Mouse (Mus musculus) liver, postnatal 0 days (tissue): ENCODE measurements around the gene Nsg1. TPM values are rescaled to one million over a fixed set of nuclear protein-coding genes. Genes with fewer than 3 reads are reported as not detected.

ENCODE experiments used
- ATAC-seq: fragments of 200-750 bp; cut with Nextera tagmentation; 2 replicates; pipeline ENCODE4 v1.8.0; 2017; ENCODE audit warnings: mild to moderate bottlenecking, moderate library complexity
- DNase-seq: peaks from one replicate; pipeline ENCODE4 v3.0.0-alpha.2; 2016
- H3K27ac ChIP-seq: fragments of 300-500 bp; sonication (generic); 2 replicates; pipeline ENCODE4 v1.5.1; 2014; ENCODE audit warnings: antibody characterized with exemption, moderate library complexity, mild to moderate bottlenecking, low read depth
- H3K27me3 ChIP-seq: fragments of 300-500 bp; sonication (generic); 2 replicates; pipeline ENCODE4 v1.6.1; 2014; ENCODE audit warnings: low read length, control low read depth, mixed read lengths; ENCODE audit not compliant: insufficient read depth
- H3K36me3 ChIP-seq: fragments of 300-500 bp; sonication (generic); replicated peaks from 2 replicates; pipeline ENCODE4 v1.6.1; 2014; ENCODE audit warnings: mild to moderate bottlenecking, control low read depth, low read length, moderate library complexity, mixed read lengths; ENCODE audit not compliant: insufficient read depth
- H3K4me1 ChIP-seq: fragments of 300-500 bp; sonication (generic); 2 replicates; pipeline ENCODE4 v1.6.1; 2014; ENCODE audit warnings: antibody characterized with exemption, mild to moderate bottlenecking, control low read depth; ENCODE audit not compliant: insufficient read depth
- H3K4me2 ChIP-seq: fragments of 300-500 bp; sonication (generic); 2 replicates; pipeline ENCODE4 v1.6.1; 2014; ENCODE audit warnings: low read depth, mild to moderate bottlenecking, low read length, moderate library complexity, mixed read lengths
- H3K4me3 ChIP-seq: fragments of 300-500 bp; sonication (generic); 2 replicates; pipeline ENCODE4 v1.5.1; 2014; ENCODE audit warnings: low read depth, low read length
- H3K9ac ChIP-seq: fragments of 300-500 bp; sonication (generic); replicated peaks from 2 replicates; pipeline ENCODE4 v1.6.1; 2014; ENCODE audit warnings: mild to moderate bottlenecking, moderate library complexity
- H3K9me3 ChIP-seq: fragments of 300-500 bp; sonication (generic); 2 replicates; pipeline ENCODE4 v1.6.1; 2016; ENCODE audit warnings: mild to moderate bottlenecking, control low read depth, low read length, mixed read lengths
- CTCF ChIP-seq: sonication (generic); IDR thresholded peaks from 2 replicates; pipeline ENCODE4 v1.5.1; 2016; ENCODE audit warnings: antibody characterized with exemption, low read depth
- EP300 ChIP-seq: IDR thresholded peaks from 2 replicates; pipeline ENCODE4 v1.6.1; 2016; ENCODE audit warnings: antibody characterized with exemption, low read depth, mild to moderate bottlenecking
- WGBS: fragments of 180-500 bp; shearing (Covaris S2); extraction: QIAGEN DNeasy Blood & Tissue Kit; methylation state at CpG from one replicate; pipeline ENCODE4 v1.1.7; 2014; ENCODE audit not compliant: insufficient replicate concordance; 5-methylcytosine and 5-hydroxymethylcytosine counted together
- polyA plus RNA-seq: library from polyadenylated mRNA; unstranded; fragments of >200 nt; fragmentation: Nextera tagmentation; extraction: Ambion mirVana; gene quantifications from 2 replicates; pipeline ENCODE4 v1.2.1, GENCODE M21; 2015

Gene Nsg1
- polyA plus RNA-seq, 1 experiment from 2014 or later, result 1.3 TPM

GRCm38 (mm10) chr5:38173766-38174165 lies 14.1 kb upstream of the Nsg1 start:
- WGBS, result 48% methylated on average over 5 of the region's 5 CpGs
- H3K27ac ChIP-seq, result no peak overlapping the region
- no peaks in the 10 kb centered on the region for H3K27me3 ChIP-seq
- H3K4me2 ChIP-seq, result no peak overlapping the region
- no peak for DNase-seq
- H3K36me3 ChIP-seq, result no peaks in the 10 kb centered on the region
- no peak for ATAC-seq
- no peak overlapping the region for H3K9ac ChIP-seq
- no peaks in the 10 kb centered on the region for H3K9me3 ChIP-seq
- H3K4me1 ChIP-seq, result no peaks in the 10 kb centered on the region
- H3K4me3 ChIP-seq, result no peak overlapping the region
- TF ChIP-seq EP300 (no peak), CTCF (no peak)

- TF ChIP-seq CTCF (no peak), EP300 (no peak)
- no peak for ATAC-seq
- H3K4me2 ChIP-seq, result no peak overlapping the region
- H3K9me3 ChIP-seq, result no peaks in the 10 kb centered on the region
- H3K27me3 ChIP-seq, result no peaks in the 10 kb centered on the region
- H3K4me1 ChIP-seq, result no peaks in the 10 kb centered on the region
- no peak overlapping the region for H3K4me3 ChIP-seq
- H3K9ac ChIP-seq, result no peak overlapping the region
- H3K36me3 ChIP-seq, result no peaks in the 10 kb centered on the region
- WGBS, result 69% methylated on average over 11 of the region's 11 CpGs
- H3K27ac ChIP-seq, result no peak overlapping the region
- no peak for DNase-seq
Measured at GRCm38 (mm10) chr5:38168497-38168896, 8.8 kb upstream of the Nsg1 start.

GRCm38 (mm10) chr5:38158947-38159633 lies 617 bp downstream of the Nsg1 start:
- no peaks in the 10 kb centered on the region for H3K4me1 ChIP-seq

GRCm38 (mm10) chr5:38158501-38158946 lies 1.2 kb downstream of the Nsg1 start:
- WGBS, result 4% methylated on average over 16 of the region's 17 CpGs
- Histone ChIP-seq H3K27ac (no peak overlapping the region), H3K4me1 (no peaks in the 10 kb centered on the region), H3K27me3 (peaks cover 49% of the 10 kb centered on the region), H3K4me2 (peak overlapping the region; percentile 67), H3K9ac (no peak overlapping the region), H3K9me3 (no peaks in the 10 kb centered on the region), H3K36me3 (no peaks in the 10 kb centered on the region), H3K4me3 (peak overlapping the region; percentile 48)
- no peak for ATAC-seq
- no peak for TF ChIP-seq EP300
- TF ChIP-seq CTCF, result no peak
- DNase-seq, result no peak

More at GRCm38 (mm10) chr5:38158947-38159633, 617 bp downstream of the Nsg1 start:
- Histone ChIP-seq H3K9ac (0 out of 2 replicates have a peak overlapping the region, but pooled peaks have one; percentile 9), H3K4me2 (peak overlapping the region; percentile 67), H3K27me3 (peaks cover 49% of the 10 kb centered on the region), H3K9me3 (no peaks in the 10 kb centered on the region), H3K4me3 (peak overlapping the region; percentile 48), H3K27ac (no peak overlapping the region), H3K36me3 (no peaks in the 10 kb centered on the region)
- ATAC-seq, result no peak
- peak; percentile 30 for DNase-seq
- TF ChIP-seq EP300 (no peak), CTCF (no peak)
- WGBS, result 2% methylated on average over 68 of the region's 79 CpGs

- TF ChIP-seq EP300, result no peak
- no peak for TF ChIP-seq CTCF
- H3K4me2 ChIP-seq, result no peak overlapping the region
- no peak overlapping the region for H3K4me3 ChIP-seq
Measured at GRCm38 (mm10) chr5:38157481-38158020, 2.2 kb downstream of the Nsg1 start.

GRCm38 (mm10) chr5:38153636-38154035 lies 6.1 kb downstream of the Nsg1 start:
- Histone ChIP-seq H3K27me3 (peaks cover 11% of the 10 kb centered on the region; the same call in 1 of the 2 replicates), H3K36me3 (no peaks in the 10 kb centered on the region), H3K9ac (no peak overlapping the region), H3K4me3 (no peak overlapping the region), H3K4me2 (no peak overlapping the region), H3K9me3 (no peaks in the 10 kb centered on the region), H3K27ac (no peak overlapping the region), H3K4me1 (no peaks in the 10 kb centered on the region)
- no peak for DNase-seq
- no peak for ATAC-seq
- WGBS, result 76% methylated on average over 5 of the region's 5 CpGs
- TF ChIP-seq EP300, result no peak
- TF ChIP-seq CTCF, result no peak

More at GRCm38 (mm10) chr5:38157481-38158020, 2.2 kb downstream of the Nsg1 start:
- WGBS, result 60% methylated on average over 9 of the region's 9 CpGs
- Histone ChIP-seq H3K4me1 (no peaks in the 10 kb centered on the region), H3K9ac (no peak overlapping the region), H3K27ac (no peak overlapping the region), H3K9me3 (no peaks in the 10 kb centered on the region), H3K27me3 (peaks cover 41% of the 10 kb centered on the region), H3K36me3 (no peaks in the 10 kb centered on the region)
- DNase-seq, result no peak
- no peak for ATAC-seq
